Mouse (Mus musculus) cerebellum, adult 2 months (tissue): ENCODE measurements around the gene Bcl6. TPM values are rescaled to one million over a fixed set of nuclear protein-coding genes. Genes with fewer than 3 reads are reported as not detected.

Experiments used
- DNase-seq, 2 experiments: peaks; one replicate each; pipeline ENCODE4 v3.0.0; 2021
- H3K27ac ChIP-seq: fragments of 200-500 bp; 2 replicates; pipeline ENCODE4 v1.5.1; 2012; ENCODE audit warnings: low read length, control low read depth, inconsistent platforms; ENCODE audit not compliant: insufficient read depth
- H3K27me3 ChIP-seq: fragments of 200-500 bp; 2 replicates; pipeline ENCODE4 v1.6.1; 2012; ENCODE audit warnings: inconsistent platforms, mild to moderate bottlenecking, low read length, moderate library complexity; ENCODE audit not compliant: control insufficient read depth, insufficient read depth
- H3K4me1 ChIP-seq: fragments of 200-500 bp; 2 replicates; pipeline ENCODE4 v1.6.1; 2011; ENCODE audit warnings: low read length; ENCODE audit not compliant: control insufficient read depth, insufficient read depth
- H3K4me3 ChIP-seq: fragments of 200-500 bp; replicated peaks from 2 replicates; pipeline ENCODE3; 2011; ENCODE audit warnings: mild to moderate bottlenecking, low read depth, low read length, control low read depth; ENCODE audit not compliant: insufficient read depth
- CTCF ChIP-seq: fragments of 200-500 bp; IDR thresholded peaks from 2 replicates; pipeline ENCODE4 v1.5.1; 2011; ENCODE audit warnings: low read depth, mild to moderate bottlenecking, control low read depth, low read length, moderate library complexity, borderline replicate concordance; ENCODE audit not compliant: insufficient read depth
- POLR2A ChIP-seq: fragments of 200-500 bp; IDR thresholded peaks from 2 replicates; pipeline ENCODE4 v1.6.1; 2011; ENCODE audit warnings: low read length, control low read depth, borderline replicate concordance; ENCODE audit not compliant: insufficient read depth
- WGBS: fragments of 180-500 bp; shearing (Covaris S2); methylation state at CpG from one replicate; pipeline ENCODE4 v1.1.7; 2018; 5-methylcytosine and 5-hydroxymethylcytosine counted together
- polyA plus RNA-seq: library from polyadenylated mRNA; depleted of rRNA; stranded (reverse); fragments of >200 nt; gene quantifications from 2 replicates; pipeline ENCODE4 v1.2.3, GENCODE M21; 2012

The Bcl6 gene
- polyA plus RNA-seq, 1 experiment: 30.8 TPM

GRCm38 (mm10) chr16:23984183-23984582 lies 4.5 kb downstream of the Bcl6 start:
- Histone ChIP-seq H3K4me3 (peak overlapping the region; percentile 49), H3K27me3 (no peaks in the 10 kb centered on the region), H3K27ac (no peak overlapping the region; the same call in 1 of the 2 replicates), H3K4me1 (peaks cover 20% of the 10 kb centered on the region)
- DNase-seq: peak; percentile 90 to 95
- under 1% methylated on average over 22 of the region's 22 CpGs for WGBS
- TF ChIP-seq POLR2A (no peak), CTCF (peak; percentile 97)

- no peaks in the 10 kb centered on the region for H3K27me3 ChIP-seq
- WGBS: under 1% methylated on average over 33 of the region's 33 CpGs
- DNase-seq: peak; percentile 87 to 88
- peak overlapping the region; percentile 71 for H3K4me3 ChIP-seq
- peaks cover 25% of the 10 kb centered on the region for H3K4me1 ChIP-seq
- no peak for TF ChIP-seq POLR2A
- peak; percentile 61; the same call in 1 of the 2 replicates for TF ChIP-seq CTCF
- peak overlapping the region; percentile 78; the same call in 1 of the 2 replicates for H3K27ac ChIP-seq
Measured at GRCm38 (mm10) chr16:23982891-23983588, 5.6 kb downstream of the Bcl6 start.

GRCm38 (mm10) chr16:23981925-23982851 lies 6.5 kb downstream of the Bcl6 start:
- H3K27ac ChIP-seq: peak overlapping the region; percentile 77; the same call in 1 of the 2 replicates
- peaks cover 25% of the 10 kb centered on the region for H3K4me1 ChIP-seq
- peak overlapping the region; percentile 71 for H3K4me3 ChIP-seq
- TF ChIP-seq POLR2A (0 out of 2 replicates have a peak, but pooled peaks have one; percentile 12), CTCF (peak; percentile 67)
- DNase-seq: peak; percentile 87 to 90
- H3K27me3 ChIP-seq: no peaks in the 10 kb centered on the region
- WGBS: 12% methylated on average over 28 of the region's 28 CpGs

GRCm38 (mm10) chr16:23980991-23981720 lies 7.5 kb downstream of the Bcl6 start:
- Histone ChIP-seq H3K27me3 (no peaks in the 10 kb centered on the region), H3K4me3 (peak overlapping the region; percentile 32), H3K27ac (no peak overlapping the region), H3K4me1 (peaks cover 25% of the 10 kb centered on the region)
- WGBS: 26% methylated on average over 32 of the region's 32 CpGs
- no peak for TF ChIP-seq CTCF
- TF ChIP-seq POLR2A: no peak
- DNase-seq: peak; percentile 44 to 46

- Histone ChIP-seq H3K4me3 (peak overlapping the region; percentile 32), H3K27ac (no peak overlapping the region), H3K4me1 (peaks cover 25% of the 10 kb centered on the region), H3K27me3 (no peaks in the 10 kb centered on the region)
- 23% methylated on average over 11 of the region's 11 CpGs for WGBS
- no peak for TF ChIP-seq CTCF
- no peak for TF ChIP-seq POLR2A
- peak; percentile 47 to 50 for DNase-seq
Measured at GRCm38 (mm10) chr16:23980201-23980870, 8.3 kb downstream of the Bcl6 start.

GRCm38 (mm10) chr16:23979446-23979845 lies 9.2 kb downstream of the Bcl6 start:
- DNase-seq: peak in 1 of 2 experiments; percentile 17
- H3K4me1 ChIP-seq: peaks cover 25% of the 10 kb centered on the region
- no peak overlapping the region for H3K4me3 ChIP-seq
- TF ChIP-seq CTCF: no peak
- TF ChIP-seq POLR2A: no peak
- no peak overlapping the region for H3K27ac ChIP-seq
- H3K27me3 ChIP-seq: no peaks in the 10 kb centered on the region
- 51% methylated on average over 9 of the region's 9 CpGs for whole genome bisulfite sequencing
